Comparison of ENCODE assay signal across 8 mouse cellular contexts in genomic region chr3:28780994-28781393, GRCm38 (mm10). TPM values are rescaled to one million over a fixed set of nuclear protein-coding genes. Genes with fewer than 3 reads are reported as not detected.
DNase-seq lines count a peak whose midpoint lies in the region; ATAC-seq and TF ChIP-seq lines count a peak whose summit lies in the region.

Gene Eif5a2, plus strand, starts transcription at chr3:28781276.

- H3K36me3 ChIP-seq in C2C12 (ENCODE audit: control insufficient read depth, insufficient read depth) = no peaks in the 10 kb centered on the region
- H3K36me3 ChIP-seq in heart, embryonic 10.5 days = no peaks in the 10 kb centered on the region
- no peaks in the 10 kb centered on the region for H3K36me3 ChIP-seq in kidney, embryonic 14.5 days (ENCODE audit: control insufficient read depth, insufficient read depth, low read length)
- no peaks in the 10 kb centered on the region; the same call in 1 of the 2 replicates for H3K36me3 ChIP-seq in limb, embryonic 14.5 days (ENCODE audit: control insufficient read depth, insufficient read depth, low read length)
- no peaks in the 10 kb centered on the region for H3K36me3 ChIP-seq in midbrain, embryonic 16.5 days (ENCODE audit: control insufficient read depth, insufficient read depth, low read length)
- H3K36me3 ChIP-seq in spleen, adult 2 months (ENCODE audit: control insufficient read depth, insufficient read depth, low read length) = no peaks in the 10 kb centered on the region

- no peaks in the 10 kb centered on the region for H3K79me2 ChIP-seq in C2C12 (ENCODE audit: control insufficient read depth, insufficient read depth)

- peak within 1 kb of the TSS; percentile 30 for H3K4me3 ChIP-seq in C2C12 (ENCODE audit: insufficient read depth, poor library complexity, severe bottlenecking)
- peak within 1 kb of the TSS; percentile 84 for H3K4me3 ChIP-seq in heart, embryonic 10.5 days
- H3K4me3 ChIP-seq in kidney, embryonic 14.5 days (ENCODE audit: low read length) = peak within 1 kb of the TSS; percentile 68
- H3K4me3 ChIP-seq in limb, embryonic 14.5 days (replicated peaks; ENCODE audit: low read length) = peak within 1 kb of the TSS; percentile 81
- H3K4me3 ChIP-seq in midbrain, embryonic 16.5 days (ENCODE audit: low read depth, low read length) = peak within 1 kb of the TSS; percentile 86
- H3K4me3 ChIP-seq in spleen, adult 2 months (ENCODE audit: extremely low read depth, insufficient read depth, insufficient read length) = peak within 1 kb of the TSS; percentile 72

- peak; percentile 36; the same call in 1 of the 2 replicates for TF ChIP-seq POLR2A in brain, embryonic 14.5 days (IDR thresholded peaks at IDR 0.05; ENCODE audit: borderline replicate concordance, extremely low read depth, insufficient read depth, insufficient read length, poor library complexity, severe bottlenecking)
- TF ChIP-seq POLR2A in limb, embryonic 14.5 days (IDR thresholded peaks at IDR 0.05; ENCODE audit: borderline replicate concordance, extremely low read depth, insufficient read depth, insufficient read length) = no peak
- no peak for TF ChIP-seq POLR2A in spleen, adult 2 months (IDR thresholded peaks at IDR 0.05; ENCODE audit: low read depth, low read length)

- 3% methylated on average over 41 of the region's 46 CpGs for WGBS in heart, embryonic 10.5 days
- WGBS in kidney, embryonic 14.5 days = 3% methylated on average over 32 of the region's 46 CpGs
- 2% methylated on average over 39 of the region's 46 CpGs for WGBS in limb, embryonic 14.5 days
- WGBS in midbrain, embryonic 16.5 days = 1% methylated on average over 31 of the region's 46 CpGs
- 4% methylated on average over 44 of the region's 46 CpGs for WGBS in spleen, adult 2 months

- peak within 1 kb of the TSS; percentile 90 for H3K4me2 ChIP-seq in kidney, embryonic 14.5 days (replicated peaks; ENCODE audit: low read depth, low read length)
- H3K4me2 ChIP-seq in limb, embryonic 14.5 days (replicated peaks; ENCODE audit: low read depth, low read length, severe bottlenecking) = peak within 1 kb of the TSS; percentile 96
- peak within 1 kb of the TSS; percentile 90 for H3K4me2 ChIP-seq in midbrain, embryonic 16.5 days (ENCODE audit: low read length)

- peak; percentile 98 for DNase-seq in brain, embryonic 14.5 days (ENCODE audit: low read depth)
- peak; percentile 96 for DNase-seq in heart, embryonic 10.5 days (ENCODE audit: low spot score)
- peak; percentile 91 for DNase-seq in limb, embryonic 14.5 days (ENCODE audit: low spot score)
- DNase-seq in spleen, adult 2 months (ENCODE audit: low read depth in 1 of 2, low spot score in 2 of 2) = peak; percentile 77 to 91

- H3K4me1 ChIP-seq in heart, embryonic 10.5 days = peaks cover 18% of the 10 kb centered on the region; the same call in 1 of the 2 replicates
- no peaks in the 10 kb centered on the region for H3K4me1 ChIP-seq in kidney, embryonic 14.5 days (ENCODE audit: control insufficient read depth, insufficient read depth, low read length)
- peaks cover 6% of the 10 kb centered on the region; the same call in 1 of the 2 replicates for H3K4me1 ChIP-seq in limb, embryonic 14.5 days (ENCODE audit: control insufficient read depth, insufficient read depth, low read length)
- H3K4me1 ChIP-seq in midbrain, embryonic 16.5 days (ENCODE audit: control insufficient read depth, insufficient read depth, low read length) = peaks cover 7% of the 10 kb centered on the region
- H3K4me1 ChIP-seq in spleen, adult 2 months (ENCODE audit: control insufficient read depth, insufficient read depth, insufficient read length) = peaks cover 11% of the 10 kb centered on the region

- no peaks in the 10 kb centered on the region for H3K9me3 ChIP-seq in heart, embryonic 10.5 days
- no peaks in the 10 kb centered on the region for H3K9me3 ChIP-seq in kidney, embryonic 14.5 days (ENCODE audit: control insufficient read depth, low read length)
- H3K9me3 ChIP-seq in limb, embryonic 14.5 days (ENCODE audit: control insufficient read depth, low read length) = no peaks in the 10 kb centered on the region
- H3K9me3 ChIP-seq in midbrain, embryonic 16.5 days (replicated peaks; ENCODE audit: control insufficient read depth, low read length, poor library complexity, severe bottlenecking) = no peaks in the 10 kb centered on the region

- no peaks in the 10 kb centered on the region for H3K79me3 ChIP-seq in C2C12 (ENCODE audit: low read depth)

- peak; percentile 93 for ATAC-seq in erythroblast, adult 5-6 weeks (replicated peaks; ENCODE audit: low FRiP score, poor library complexity, severe bottlenecking)
- peak; percentile 99 for ATAC-seq in kidney, embryonic 14.5 days (ENCODE audit: low FRiP score, low TSS enrichment)
- ATAC-seq in limb, embryonic 14.5 days (ENCODE audit: low FRiP score, low read depth) = peak; percentile 99
- peak; percentile 100 for ATAC-seq in midbrain, embryonic 16.5 days

- peak within 1 kb of the TSS; percentile 83 for H3K27ac ChIP-seq in heart, embryonic 10.5 days
- H3K27ac ChIP-seq in kidney, embryonic 14.5 days (ENCODE audit: low read depth, low read length) = no peak within 1 kb of the TSS
- no peak within 1 kb of the TSS for H3K27ac ChIP-seq in limb, embryonic 14.5 days (replicated peaks; ENCODE audit: low read depth, low read length)
- no peak within 1 kb of the TSS for H3K27ac ChIP-seq in midbrain, embryonic 16.5 days (ENCODE audit: low read length)
- no peak within 1 kb of the TSS for H3K27ac ChIP-seq in spleen, adult 2 months (ENCODE audit: insufficient read depth, low read length)

- no peaks in the 10 kb centered on the region for H3K27me3 ChIP-seq in C2C12 (ENCODE audit: control insufficient read depth, insufficient read depth, insufficient read length)
- H3K27me3 ChIP-seq in heart, embryonic 10.5 days (ENCODE audit: insufficient read depth, poor library complexity, severe bottlenecking) = no peaks in the 10 kb centered on the region
- no peaks in the 10 kb centered on the region for H3K27me3 ChIP-seq in kidney, embryonic 14.5 days (ENCODE audit: control insufficient read depth, insufficient read depth, low read length)
- H3K27me3 ChIP-seq in limb, embryonic 14.5 days (ENCODE audit: control insufficient read depth, insufficient read depth, low read length) = no peaks in the 10 kb centered on the region
- no peaks in the 10 kb centered on the region; the same call in 1 of the 2 replicates for H3K27me3 ChIP-seq in midbrain, embryonic 16.5 days (ENCODE audit: control insufficient read depth, insufficient read depth, low read depth, low read length)
- peaks cover 6% of the 10 kb centered on the region for H3K27me3 ChIP-seq in spleen, adult 2 months (ENCODE audit: control insufficient read depth, insufficient read depth, low read length)

- TF ChIP-seq CTCF in C2C12 (IDR thresholded peaks at IDR 0.05; ENCODE audit: control insufficient read depth, insufficient read depth, insufficient read length) = no peak
- TF ChIP-seq CTCF in brain, embryonic 14.5 days (IDR thresholded peaks at IDR 0.05; ENCODE audit: borderline replicate concordance, extremely low read depth, insufficient read depth, insufficient read length) = no peak
- no peak for TF ChIP-seq CTCF in spleen, adult 2 months (IDR thresholded peaks at IDR 0.05; ENCODE audit: extremely low read depth, insufficient read depth, insufficient read length, insufficient replicate concordance)

- peak within 1 kb of the TSS; percentile 71 for H3K9ac ChIP-seq in kidney, embryonic 14.5 days (ENCODE audit: low read depth, low read length)
- H3K9ac ChIP-seq in limb, embryonic 14.5 days (ENCODE audit: low read depth, low read length, severe bottlenecking) = peak within 1 kb of the TSS; percentile 77
- H3K9ac ChIP-seq in midbrain, embryonic 16.5 days (ENCODE audit: low read depth, low read length) = peak within 1 kb of the TSS; percentile 83

- peak within 1 kb of the TSS; percentile 61 for H3ac ChIP-seq in C2C12 (ENCODE audit: control insufficient read depth, insufficient read length, low read depth)

TF ChIP-seq in C2C12, 6 proteins besides CTCF, POLR2A, EP300 and RAD21:
- TF ChIP-seq MAX (IDR thresholded peaks at IDR 0.05) (peak; percentile 85), USF1 (IDR thresholded peaks at IDR 0.05; ENCODE audit: low read depth) (peak; percentile 85), MYOD1 (IDR thresholded peaks at IDR 0.05; ENCODE audit: control insufficient read depth, insufficient read length, low read depth) (no peak)

RNA-seq across cellular contexts. Expression of gene Eif5a2, which starts in this region (rescaled TPM):
- polyA plus RNA-seq in C2C12 (2012; fragmentation: generic; extraction: Trizol) = 2.0 TPM
- polyA plus RNA-seq in brain, embryonic 14.5 days (2012; rRNA removed) = 7.0 and 9.0 TPM in 2 replicates
- 3.5 and 6.3 TPM in 2 replicates for total RNA-seq in erythroblast, adult 5-6 weeks (2015; ENCODE audit: low replicate concordance)
- total RNA-seq in erythroblast, adult 5-6 weeks (2017; ENCODE audit: low replicate concordance) = 7.1 and 7.7 TPM in 2 replicates
- polyA plus RNA-seq in heart, embryonic 10.5 days (2016; fragmentation: Nextera tagmentation; extraction: Ambion mirVana) = 11.6 and 16.3 TPM in 2 replicates
- 6.7 and 10.9 TPM in 2 replicates for polyA plus RNA-seq in kidney, embryonic 14.5 days (2014; fragmentation: Nextera tagmentation; extraction: Ambion mirVana)
- 7.2 and 7.8 TPM in 2 replicates for polyA plus RNA-seq in limb, embryonic 14.5 days (2012; rRNA removed)
- polyA plus RNA-seq in limb, embryonic 14.5 days (2014; fragmentation: Nextera tagmentation; extraction: Ambion mirVana) = 9.6 and 9.9 TPM in 2 replicates
- polyA plus RNA-seq in midbrain, embryonic 16.5 days (2015; fragmentation: Nextera tagmentation; extraction: Ambion mirVana) = 9.5 and 9.9 TPM in 2 replicates
- 0.69 and 0.88 TPM in 2 replicates for polyA plus RNA-seq in spleen, adult 2 months (2012; rRNA removed)

Comparison
In these comparisons a context has a peak if more than half of its experiments do, and no peak if none do; other contexts are left out.
1. Peak in DNase-seq and H3K4me3 ChIP-seq in spleen, adult 2 months; RNA of the gene not detected or under 1 TPM.
2. H3K4me3 ChIP-seq: peak in every context shown above with its lines; median percentile 86 in midbrain, embryonic 16.5 days; 84 in heart, embryonic 10.5 days; 81 in limb, embryonic 14.5 days; 72 in spleen, adult 2 months; 68 in kidney, embryonic 14.5 days; 30 in C2C12.